Mouse (Mus musculus) limb, embryonic 10.5 days (tissue): ENCODE results near the gene Ddx19b. TPM values are rescaled to one million over a fixed set of nuclear protein-coding genes. Genes with fewer than 3 reads are reported as not detected.

ENCODE experiments used
- DNase-seq: peaks from one replicate; pipeline ENCODE4 v3.0.0-alpha.2; 2017; ENCODE audit warnings: low spot score
- H3K27ac ChIP-seq: fragments of 300-500 bp; sonication (generic); 2 replicates; pipeline ENCODE4 v1.5.1; 2016; ENCODE audit warnings: mild to moderate bottlenecking
- H3K27me3 ChIP-seq: fragments of 300-500 bp; sonication (generic); 2 replicates; pipeline ENCODE4 v1.6.1; 2016; ENCODE audit warnings: low read depth, mild to moderate bottlenecking; ENCODE audit not compliant: poor library complexity, severe bottlenecking
- H3K36me3 ChIP-seq: fragments of 300-500 bp; sonication (generic); 2 replicates; pipeline ENCODE4 v1.6.1; 2016; ENCODE audit warnings: mild to moderate bottlenecking, moderate library complexity
- H3K4me1 ChIP-seq: fragments of 300-500 bp; sonication (generic); 2 replicates; pipeline ENCODE4 v1.6.1; 2016
- H3K4me3 ChIP-seq: fragments of 300-500 bp; sonication (generic); 2 replicates; pipeline ENCODE4 v1.5.1; 2016; ENCODE audit warnings: mild to moderate bottlenecking, moderate library complexity
- H3K9me3 ChIP-seq: fragments of 300-500 bp; sonication (generic); replicated peaks from 2 replicates; pipeline ENCODE4 v1.6.1; 2016; ENCODE audit warnings: mild to moderate bottlenecking
- WGBS: fragments of 180-500 bp; shearing (Covaris S2); methylation state at CpG from one replicate; pipeline ENCODE4 v1.1.7; 2016; 5-methylcytosine and 5-hydroxymethylcytosine counted together
- microRNA-seq: library from miRNA; unstranded; fragments of <30 nt; microRNA quantifications from one replicate; pipeline ENCODE4, GENCODE M21; 2017
- polyA plus RNA-seq: library from polyadenylated mRNA; unstranded; fragments of >200 nt; fragmentation: Nextera tagmentation; extraction: Ambion mirVana; gene quantifications from 2 replicates; pipeline ENCODE4 v1.2.1, GENCODE M21; 2016

Gene Ddx19b
- polyA plus RNA-seq, 1 experiment from 2014 or later, result 6.5 TPM

DNA sequence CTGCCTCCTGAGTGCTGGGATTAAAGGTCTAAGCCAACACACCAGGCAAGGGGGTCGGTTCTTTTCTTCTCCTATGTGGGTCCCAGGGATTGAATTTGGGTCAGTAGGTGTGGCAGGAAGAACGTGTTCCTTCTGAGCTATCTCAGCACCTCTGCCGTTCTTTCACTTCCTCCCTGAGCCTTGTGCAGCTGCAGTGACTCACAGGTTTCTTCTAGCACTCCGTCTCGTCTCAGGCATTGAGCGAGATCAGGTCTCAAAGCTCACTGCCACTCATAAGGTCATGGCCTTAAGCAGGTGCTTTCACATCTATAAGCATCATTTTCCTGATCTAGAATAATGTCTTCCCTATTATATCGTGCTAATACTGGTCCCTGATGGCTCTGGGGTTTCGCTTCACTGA is 76.8 kb downstream of the Ddx19b start:
- Histone ChIP-seq H3K9me3 (no peaks in the 10 kb centered on the region), H3K27me3 (no peaks in the 10 kb centered on the region), H3K4me3 (no peak overlapping the region), H3K27ac (no peak overlapping the region), H3K36me3 (peaks cover 93% of the 10 kb centered on the region), H3K4me1 (0 out of 2 replicates have a peak, but pooled peaks cover 3% of the 10 kb centered on the region)
- no peak for DNase-seq
- WGBS, result 84% methylated on average over 8 of the region's 8 CpGs

Small RNA genes lying within 50 kb of the gene (microRNA-seq; reads per million reads assigned to microRNA genes)
- gene Gm24103, result not detected
- gene Mir3473d, result 2.6 reads per million

Other genes starting within 250 kb of the Ddx19b start
- 0.15 TPM in 1 of 2 replicates, not detected in the other for gene Il34, start 225.8 kb downstream of the Ddx19b start, polyA plus RNA-seq
- gene Cog4, start 185.2 kb downstream of the Ddx19b start, polyA plus RNA-seq, result 75.8 and 87.0 TPM in 2 replicates
- 232 and 238 TPM in 2 replicates for gene Sf3b3, start 185.0 kb downstream of the Ddx19b start, polyA plus RNA-seq
- gene Fuk, start 129.3 kb downstream of the Ddx19b start, polyA plus RNA-seq, result 15.9 and 17.8 TPM in 2 replicates
- gene St3gal2, start 111.8 kb downstream of the Ddx19b start, polyA plus RNA-seq, result 42.2 and 42.7 TPM in 2 replicates
- gene Ddx19a, start 34.0 kb downstream of the Ddx19b start, polyA plus RNA-seq, result 24.0 and 24.6 TPM in 2 replicates
- 79.0 and 81.8 TPM in 2 replicates for gene Aars, start 1.4 kb upstream of the Ddx19b start, polyA plus RNA-seq
- gene Exosc6, start 24.6 kb upstream of the Ddx19b start, polyA plus RNA-seq, result 21.5 and 36.6 TPM in 2 replicates
- gene Clec18a, start 60.7 kb upstream of the Ddx19b start, polyA plus RNA-seq, result not detected in 2 replicates
- 10.2 and 13.3 TPM in 2 replicates for gene Pdpr, start 62.9 kb upstream of the Ddx19b start, polyA plus RNA-seq
- gene Glg1, start 227.5 kb upstream of the Ddx19b start, polyA plus RNA-seq, result 57.3 and 67.3 TPM in 2 replicates